Mouse (Mus musculus) neural tube, embryonic 14.5 days (tissue): Measurements from ENCODE around the gene 2010111I01Rik. TPM values are rescaled to one million over a fixed set of nuclear protein-coding genes. Genes with fewer than 3 reads are reported as not detected.

Experiments used
- ATAC-seq: fragments of 200-750 bp; cut with Nextera tagmentation; 2 replicates; pipeline ENCODE4 v1.8.0; 2017; ENCODE audit warnings: low read depth, mild to moderate bottlenecking, moderate TSS enrichment, moderate library complexity
- H3K27ac ChIP-seq: fragments of 300-500 bp; sonication (generic); 2 replicates; pipeline ENCODE4 v1.5.1; 2014; ENCODE audit warnings: low read depth, mild to moderate bottlenecking, control low read depth, low read length, moderate library complexity, mixed read lengths
- H3K27me3 ChIP-seq: fragments of 300-500 bp; sonication (generic); 2 replicates; pipeline ENCODE4 v1.6.1; 2014; ENCODE audit warnings: low read length; ENCODE audit not compliant: control insufficient read depth, insufficient read depth
- H3K36me3 ChIP-seq: fragments of 300-500 bp; sonication (generic); 2 replicates; pipeline ENCODE4 v1.6.1; 2014; ENCODE audit warnings: low read length, mixed read lengths; ENCODE audit not compliant: control insufficient read depth, insufficient read depth
- H3K4me1 ChIP-seq: fragments of 300-500 bp; sonication (generic); 2 replicates; pipeline ENCODE4 v1.6.1; 2014; ENCODE audit warnings: low read length; ENCODE audit not compliant: control insufficient read depth, insufficient read depth
- H3K4me2 ChIP-seq: fragments of 300-500 bp; sonication (generic); 2 replicates; pipeline ENCODE4 v1.6.1; 2014; ENCODE audit warnings: mild to moderate bottlenecking, low read depth, low read length, control low read depth
- H3K4me3 ChIP-seq: fragments of 300-500 bp; sonication (generic); 2 replicates; pipeline ENCODE4 v1.5.1; 2014; ENCODE audit warnings: low read depth, low read length, control low read depth, mixed read lengths
- H3K9ac ChIP-seq: fragments of 300-500 bp; sonication (generic); replicated peaks from 2 replicates; pipeline ENCODE4 v1.6.1; 2014; ENCODE audit warnings: low read depth, mild to moderate bottlenecking, control low read depth, low read length, mixed read lengths
- H3K9me3 ChIP-seq: fragments of 300-500 bp; sonication (generic); 2 replicates; pipeline ENCODE4 v1.6.1; 2016; ENCODE audit warnings: low read length; ENCODE audit not compliant: control insufficient read depth
- WGBS: fragments of 180-500 bp; shearing (Covaris S2); extraction: QIAGEN DNeasy Blood & Tissue Kit; methylation state at CpG from one replicate; pipeline ENCODE4 v1.1.7; 2014; 5-methylcytosine and 5-hydroxymethylcytosine counted together
- polyA plus RNA-seq: library from polyadenylated mRNA; unstranded; fragments of >200 nt; fragmentation: Nextera tagmentation; extraction: Ambion mirVana; gene quantifications from 2 replicates; pipeline ENCODE4 v1.2.1, GENCODE M21; 2014

2010111I01Rik gene
- polyA plus RNA-seq, 1 experiment from 2014 or later = 28.8 TPM

GRCm38 (mm10) chr13:63260753-63261631 is 296.3 kb downstream of the 2010111I01Rik start:
- Histone ChIP-seq H3K27ac (no peak overlapping the region; the same call in 1 of the 2 replicates), H3K36me3 (no peaks in the 10 kb centered on the region), H3K4me1 (peaks cover 7% of the 10 kb centered on the region), H3K4me2 (no peak overlapping the region), H3K9ac (no peak overlapping the region), H3K9me3 (no peaks in the 10 kb centered on the region), H3K27me3 (no peaks in the 10 kb centered on the region), H3K4me3 (no peak overlapping the region)
- ATAC-seq = peak; percentile 19; the same call in 1 of the 2 replicates
- WGBS = 64% methylated on average over 18 of the region's 18 CpGs

DNA sequence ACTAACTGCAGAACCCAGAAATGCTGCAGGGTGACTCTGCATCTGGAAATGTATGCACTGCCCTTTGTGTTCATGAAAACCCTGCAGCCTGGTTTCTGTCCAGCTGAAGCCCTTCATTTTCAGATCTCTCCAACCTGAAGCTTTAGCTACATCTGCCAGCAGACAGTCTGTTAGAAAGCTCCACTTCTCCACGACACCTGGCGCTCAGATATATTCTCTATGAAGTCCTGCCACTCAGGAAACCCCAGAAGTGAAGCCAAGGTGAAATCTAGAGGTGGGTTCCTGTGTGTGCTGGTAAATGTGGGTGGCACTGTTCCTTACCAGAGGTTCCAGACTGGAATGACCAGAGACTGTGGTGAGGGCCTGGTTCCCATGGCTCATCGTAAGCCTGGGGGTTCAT is 297.0 kb downstream of the 2010111I01Rik start:
- Histone ChIP-seq H3K9me3 (no peaks in the 10 kb centered on the region), H3K27ac (no peak overlapping the region), H3K4me1 (peaks cover 7% of the 10 kb centered on the region), H3K4me3 (no peak overlapping the region), H3K4me2 (no peak overlapping the region), H3K36me3 (no peaks in the 10 kb centered on the region), H3K27me3 (no peaks in the 10 kb centered on the region), H3K9ac (no peak overlapping the region)
- WGBS = 97% methylated on average over 3 of the region's 3 CpGs
- ATAC-seq = no peak

DNA sequence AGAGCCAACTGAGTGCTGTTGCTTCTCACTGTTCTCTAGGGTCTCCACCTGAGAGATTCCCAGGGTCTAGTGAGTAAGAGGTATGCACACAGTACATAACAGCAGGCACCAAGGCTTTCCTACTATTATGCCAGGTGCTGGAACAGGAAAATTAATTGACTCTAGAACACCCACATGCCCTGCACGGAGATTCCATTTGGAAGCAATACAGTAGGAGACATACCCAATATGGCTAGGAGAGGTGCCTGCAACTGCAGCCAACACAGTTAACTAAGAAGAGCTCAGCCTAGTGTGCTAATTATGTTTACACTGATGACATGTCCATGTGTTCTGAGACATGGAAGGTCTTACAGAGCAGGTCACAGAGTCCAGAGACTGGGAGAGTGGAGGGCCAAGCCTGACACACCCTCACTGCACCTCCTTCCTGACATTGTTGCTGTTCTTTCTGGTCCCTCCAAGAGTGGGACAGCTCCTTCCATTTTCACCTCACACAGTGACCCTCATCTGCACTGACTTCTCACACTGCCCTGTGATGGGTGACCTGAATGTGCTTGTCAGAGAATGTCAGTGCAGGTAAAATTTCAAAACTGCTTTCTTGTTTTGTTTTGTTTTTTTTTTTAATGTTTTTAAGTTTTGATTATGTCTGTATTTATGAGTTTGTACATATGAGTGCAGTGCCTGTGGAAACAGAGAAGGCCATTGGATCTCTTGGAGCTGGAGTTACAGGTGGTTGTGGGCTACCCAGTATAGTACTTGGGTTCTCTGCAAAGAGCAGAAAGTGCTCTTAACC is 297.7 kb downstream of the 2010111I01Rik start:
- no peak for ATAC-seq
- Histone ChIP-seq H3K9me3 (no peaks in the 10 kb centered on the region), H3K27ac (no peak overlapping the region), H3K27me3 (no peaks in the 10 kb centered on the region), H3K36me3 (no peaks in the 10 kb centered on the region), H3K9ac (no peak overlapping the region), H3K4me2 (no peak overlapping the region), H3K4me3 (no peak overlapping the region), H3K4me1 (peaks cover 7% of the 10 kb centered on the region)
- WGBS = 91% methylated on average over 1 of the region's 1 CpGs

- WGBS = 82% methylated on average over 4 of the region's 4 CpGs
Observed at GRCm38 (mm10) chr13:63268371-63268770, 303.7 kb downstream of the 2010111I01Rik start.

DNA sequence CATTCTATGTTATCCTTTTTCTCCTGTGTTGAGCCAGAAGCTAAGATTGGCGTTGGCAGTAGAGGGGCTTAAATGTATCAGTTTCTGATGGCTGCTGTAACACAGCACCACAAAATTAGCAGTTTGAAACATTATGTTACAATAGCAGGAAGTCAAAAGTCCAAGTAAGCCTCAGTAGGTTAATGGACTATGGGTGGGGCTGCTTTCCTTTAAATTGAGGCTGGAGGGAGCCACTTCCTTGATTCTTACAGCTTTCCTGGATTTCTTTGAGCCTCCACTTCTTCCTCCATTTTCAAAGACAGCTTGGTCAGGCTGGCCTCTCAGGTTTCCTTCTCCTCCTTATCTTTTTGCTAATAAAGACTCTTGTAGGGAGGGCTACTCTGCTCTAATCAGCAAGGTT is 304.1 kb downstream of the 2010111I01Rik start:
- H3K9me3 ChIP-seq = no peaks in the 10 kb centered on the region
- no peaks in the 10 kb centered on the region for H3K36me3 ChIP-seq
- no peak overlapping the region for H3K27ac ChIP-seq
- 93% methylated on average over 1 of the region's 1 CpGs for WGBS
- no peaks in the 10 kb centered on the region; the same call in 1 of the 2 replicates for H3K4me1 ChIP-seq
- H3K4me2 ChIP-seq = no peak overlapping the region
- H3K9ac ChIP-seq = no peak overlapping the region
- ATAC-seq = no peak
- H3K4me3 ChIP-seq = no peak overlapping the region
- H3K27me3 ChIP-seq = no peaks in the 10 kb centered on the region

More at GRCm38 (mm10) chr13:63268371-63268770, 303.7 kb downstream of the 2010111I01Rik start:
- H3K36me3 ChIP-seq = no peaks in the 10 kb centered on the region
- H3K4me2 ChIP-seq = no peak overlapping the region
- H3K27me3 ChIP-seq = no peaks in the 10 kb centered on the region
- ATAC-seq = no peak
- H3K9me3 ChIP-seq = no peaks in the 10 kb centered on the region
- H3K9ac ChIP-seq = no peak overlapping the region
- no peaks in the 10 kb centered on the region; the same call in 1 of the 2 replicates for H3K4me1 ChIP-seq
- no peak overlapping the region for H3K27ac ChIP-seq
- H3K4me3 ChIP-seq = no peak overlapping the region

GRCm38 (mm10) chr13:63270191-63270590 is 305.5 kb downstream of the 2010111I01Rik start:
- WGBS = 53% methylated on average over 5 of the region's 5 CpGs
- ATAC-seq = no peak

DNA sequence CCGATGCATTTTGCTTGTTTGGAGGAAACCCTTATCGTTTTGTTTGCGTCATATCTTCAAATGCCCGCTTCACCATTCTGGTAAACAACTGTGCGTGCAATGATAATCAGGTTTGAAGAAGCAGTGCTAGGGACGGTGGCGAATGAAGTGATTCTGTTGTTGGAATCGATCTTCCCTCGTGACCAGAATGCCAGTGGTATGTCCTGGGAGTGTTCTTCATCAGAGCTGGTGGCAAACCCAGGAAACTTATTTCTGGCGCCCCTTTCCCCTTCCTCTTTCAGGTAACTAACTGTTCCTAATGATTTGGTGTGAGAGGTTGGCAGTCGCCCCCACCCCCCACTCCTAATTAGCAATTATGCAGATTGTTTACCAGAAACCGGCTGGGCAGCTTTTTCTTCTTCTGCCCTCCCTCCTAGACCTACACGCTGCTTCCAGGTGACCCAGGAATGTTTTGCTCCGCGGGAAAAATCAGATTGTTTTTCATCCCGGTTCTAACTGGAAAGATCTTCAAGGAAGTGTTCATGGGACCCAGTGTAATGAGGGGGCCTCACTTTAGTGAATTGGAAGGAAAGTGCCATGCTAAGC is 307.4 kb downstream of the 2010111I01Rik start:
- no peaks in the 10 kb centered on the region for H3K9me3 ChIP-seq
- no peaks in the 10 kb centered on the region; the same call in 1 of the 2 replicates for H3K4me1 ChIP-seq
- H3K9ac ChIP-seq = 0 out of 2 replicates have a peak overlapping the region, but pooled peaks have one; percentile 21
- peak; percentile 15; the same call in 1 of the 2 replicates for ATAC-seq
- H3K27me3 ChIP-seq = no peaks in the 10 kb centered on the region
- H3K27ac ChIP-seq = 0 out of 2 replicates have a peak overlapping the region, but pooled peaks have one; percentile 36
- peak overlapping the region; percentile 33 for H3K4me3 ChIP-seq
- peak overlapping the region; percentile 64 for H3K4me2 ChIP-seq
- 4% methylated on average over 16 of the region's 16 CpGs for WGBS
- no peaks in the 10 kb centered on the region for H3K36me3 ChIP-seq

More at GRCm38 (mm10) chr13:63270191-63270590, 305.5 kb downstream of the 2010111I01Rik start:
- H3K36me3 ChIP-seq = no peaks in the 10 kb centered on the region
- no peak overlapping the region for H3K9ac ChIP-seq
- H3K4me2 ChIP-seq = no peak overlapping the region
- H3K27ac ChIP-seq = no peak overlapping the region
- H3K4me3 ChIP-seq = no peak overlapping the region
- H3K9me3 ChIP-seq = no peaks in the 10 kb centered on the region
- no peaks in the 10 kb centered on the region; the same call in 1 of the 2 replicates for H3K4me1 ChIP-seq
- H3K27me3 ChIP-seq = no peaks in the 10 kb centered on the region

- no peaks in the 10 kb centered on the region for H3K9me3 ChIP-seq
- H3K27ac ChIP-seq = peak overlapping the region; percentile 49; the same call in 1 of the 2 replicates
- no peaks in the 10 kb centered on the region for H3K36me3 ChIP-seq
- WGBS = 1% methylated on average over 27 of the region's 27 CpGs
- no peaks in the 10 kb centered on the region; the same call in 1 of the 2 replicates for H3K4me1 ChIP-seq
- ATAC-seq = peak; percentile 83
- peak overlapping the region; percentile 33 for H3K4me3 ChIP-seq
- peak overlapping the region; percentile 64 for H3K4me2 ChIP-seq
- no peaks in the 10 kb centered on the region for H3K27me3 ChIP-seq
- peak overlapping the region; percentile 43 for H3K9ac ChIP-seq
Observed at GRCm38 (mm10) chr13:63272602-63273229, 308.0 kb downstream of the 2010111I01Rik start.
